Mouse (Mus musculus) lung, embryonic 15.5 days (tissue): ENCODE data around the gene Itga2. TPM values are rescaled to one million over a fixed set of nuclear protein-coding genes. Genes with fewer than 3 reads are reported as not detected.
A peak's percentile ranks its signal among the peaks of the same experiment; 100 is the strongest.

Source experiments
- ATAC-seq: fragments of 200-750 bp; cut with Nextera tagmentation; 2 replicates; pipeline ENCODE4 v1.8.0; 2017; ENCODE audit warnings: moderate number of reproducible peaks, borderline replicate concordance; ENCODE audit not compliant: low FRiP score, low TSS enrichment; ENCODE audit errors: extremely low read depth
- H3K27ac ChIP-seq: fragments of 300-500 bp; sonication (generic); 2 replicates; pipeline ENCODE4 v1.5.1; 2015; ENCODE audit warnings: moderate library complexity, mild to moderate bottlenecking, inconsistent platforms
- H3K27me3 ChIP-seq: fragments of 300-500 bp; sonication (generic); 2 replicates; pipeline ENCODE4 v1.6.1; 2015; ENCODE audit warnings: inconsistent platforms
- H3K36me3 ChIP-seq: fragments of 300-500 bp; sonication (generic); 2 replicates; pipeline ENCODE4 v1.6.1; 2015; ENCODE audit warnings: inconsistent platforms
- H3K4me1 ChIP-seq: fragments of 300-500 bp; sonication (generic); 2 replicates; pipeline ENCODE4 v1.6.1; 2015; ENCODE audit warnings: inconsistent platforms
- H3K4me2 ChIP-seq: fragments of 300-500 bp; sonication (generic); 2 replicates; pipeline ENCODE4 v1.6.1; 2015; ENCODE audit warnings: inconsistent platforms, mild to moderate bottlenecking, moderate library complexity
- H3K4me3 ChIP-seq: fragments of 300-500 bp; sonication (generic); 2 replicates; pipeline ENCODE4 v1.5.1; 2015; ENCODE audit warnings: mild to moderate bottlenecking, inconsistent platforms
- H3K9ac ChIP-seq: fragments of 300-500 bp; sonication (generic); 2 replicates; pipeline ENCODE4 v1.6.1; 2015; ENCODE audit warnings: inconsistent platforms
- H3K9me3 ChIP-seq: fragments of 300-500 bp; sonication (generic); 2 replicates; pipeline ENCODE4 v1.6.1; 2016; ENCODE audit warnings: inconsistent platforms
- WGBS: fragments of 180-500 bp; shearing (Covaris S2); methylation state at CpG from one replicate; pipeline ENCODE4 v1.1.7; 2015; 5-methylcytosine and 5-hydroxymethylcytosine counted together
- polyA plus RNA-seq: library from polyadenylated mRNA; unstranded; fragments of >200 nt; fragmentation: Nextera tagmentation; extraction: Ambion mirVana; gene quantifications from 2 replicates; pipeline ENCODE4 v1.2.1, GENCODE M21; 2015

Gene Itga2
- polyA plus RNA-seq, 1 experiment from 2014 or later, result 9.8 TPM

DNA sequence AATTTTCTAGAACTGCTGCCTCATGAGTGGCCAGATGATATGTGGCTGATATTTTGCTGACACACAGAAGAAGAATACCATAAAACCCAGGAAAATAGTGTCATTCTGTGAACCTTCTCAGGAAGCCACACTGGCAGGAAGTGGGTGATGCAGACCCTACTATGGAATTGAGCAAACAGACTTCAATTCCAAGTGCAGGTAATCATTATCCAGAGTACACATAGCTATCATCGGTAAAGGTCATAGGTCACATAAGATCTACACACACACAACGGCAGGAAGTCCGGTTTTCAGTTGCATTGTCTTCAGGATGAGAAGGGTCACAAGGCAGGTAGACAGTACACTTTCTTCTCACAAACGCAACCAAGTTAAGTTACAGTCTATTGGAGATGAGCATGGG, 16.9 kb downstream of the Itga2 start:
- Histone ChIP-seq H3K9me3 (0 out of 2 replicates have a peak, but pooled peaks cover 2% of the 10 kb centered on the region), H3K27me3 (no peaks in the 10 kb centered on the region), H3K27ac (no peak overlapping the region), H3K36me3 (no peaks in the 10 kb centered on the region), H3K4me2 (no peak overlapping the region), H3K9ac (no peak overlapping the region), H3K4me1 (peaks cover 7% of the 10 kb centered on the region; the same call in 1 of the 2 replicates), H3K4me3 (no peak overlapping the region)
- WGBS, result 39% methylated on average over 4 of the region's 4 CpGs
- no peak for ATAC-seq

- H3K27me3 ChIP-seq, result no peaks in the 10 kb centered on the region
- WGBS, result 61% methylated on average over 4 of the region's 4 CpGs
These were observed 17.3 kb downstream of the Itga2 start for GRCm38 (mm10) chr13:114914559-114914958.

DNA sequence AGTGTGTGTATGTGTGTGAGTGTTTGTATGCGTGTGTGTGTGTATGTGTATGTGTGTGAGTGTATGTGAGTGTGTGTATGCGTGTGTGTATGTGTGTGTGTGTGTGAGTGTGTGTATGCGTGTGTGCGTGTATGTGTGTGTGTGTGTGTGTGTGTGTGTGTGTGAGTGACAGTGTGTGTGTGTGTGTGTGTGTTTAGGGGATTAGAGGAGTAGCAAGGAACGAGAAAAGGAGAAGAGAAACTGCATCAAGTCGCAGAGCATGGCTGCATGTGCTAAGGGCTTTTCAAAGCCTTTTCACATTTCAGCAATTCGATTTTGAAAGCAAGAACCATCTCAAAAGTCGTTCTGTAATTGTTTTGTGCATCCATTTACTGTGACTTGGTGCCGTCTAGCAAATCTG, 21.3 kb downstream of the Itga2 start:
- H3K9ac ChIP-seq, result no peak overlapping the region
- 71% methylated on average over 9 of the region's 9 CpGs for WGBS
- no peak overlapping the region for H3K4me3 ChIP-seq
- no peaks in the 10 kb centered on the region for H3K36me3 ChIP-seq
- no peak overlapping the region for H3K4me2 ChIP-seq
- no peak overlapping the region for H3K27ac ChIP-seq
- no peak for ATAC-seq
- H3K9me3 ChIP-seq, result no peaks in the 10 kb centered on the region
- H3K27me3 ChIP-seq, result no peaks in the 10 kb centered on the region
- peaks cover under 1% of the 10 kb centered on the region; the same call in 1 of the 2 replicates for H3K4me1 ChIP-seq

More at GRCm38 (mm10) chr13:114914559-114914958, 17.3 kb downstream of the Itga2 start:
- Histone ChIP-seq H3K9ac (no peak overlapping the region), H3K4me3 (no peak overlapping the region), H3K36me3 (no peaks in the 10 kb centered on the region), H3K4me2 (no peak overlapping the region), H3K4me1 (peaks cover 7% of the 10 kb centered on the region; the same call in 1 of the 2 replicates), H3K9me3 (no peaks in the 10 kb centered on the region), H3K27ac (no peak overlapping the region)
- no peak for ATAC-seq

GRCm38 (mm10) chr13:114909514-114909913, 22.4 kb downstream of the Itga2 start:
- ATAC-seq, result no peak
- H3K27ac ChIP-seq, result no peak overlapping the region
- no peaks in the 10 kb centered on the region for H3K27me3 ChIP-seq
- H3K9me3 ChIP-seq, result no peaks in the 10 kb centered on the region
- no peak overlapping the region for H3K9ac ChIP-seq
- WGBS, result 87% methylated on average over 5 of the region's 5 CpGs
- H3K4me2 ChIP-seq, result no peak overlapping the region
- no peak overlapping the region for H3K4me3 ChIP-seq
- H3K4me1 ChIP-seq, result no peaks in the 10 kb centered on the region
- H3K36me3 ChIP-seq, result no peaks in the 10 kb centered on the region

GRCm38 (mm10) chr13:114907876-114908275, 24.0 kb downstream of the Itga2 start:
- H3K27me3 ChIP-seq, result no peaks in the 10 kb centered on the region
- no peak overlapping the region for H3K4me2 ChIP-seq
- no peaks in the 10 kb centered on the region for H3K9me3 ChIP-seq
- no peaks in the 10 kb centered on the region for H3K36me3 ChIP-seq
- no peak overlapping the region for H3K9ac ChIP-seq
- H3K4me1 ChIP-seq, result no peaks in the 10 kb centered on the region
- ATAC-seq, result no peak
- H3K4me3 ChIP-seq, result no peak overlapping the region
- WGBS, result 78% methylated on average over 4 of the region's 4 CpGs
- H3K27ac ChIP-seq, result no peak overlapping the region

GRCm38 (mm10) chr13:114896751-114897386, 35.0 kb downstream of the Itga2 start:
- ATAC-seq, result peak; percentile 90
- peak overlapping the region; percentile 70 for H3K27ac ChIP-seq
- H3K9ac ChIP-seq, result no peak overlapping the region
- no peak overlapping the region for H3K4me2 ChIP-seq
- 38% methylated on average over 10 of the region's 10 CpGs for WGBS
- no peaks in the 10 kb centered on the region for H3K36me3 ChIP-seq
- no peak overlapping the region for H3K4me3 ChIP-seq
- no peaks in the 10 kb centered on the region for H3K9me3 ChIP-seq
- peaks cover 15% of the 10 kb centered on the region for H3K4me1 ChIP-seq
- H3K27me3 ChIP-seq, result no peaks in the 10 kb centered on the region

GRCm38 (mm10) chr13:114895896-114896295, 36.0 kb downstream of the Itga2 start:
- no peaks in the 10 kb centered on the region for H3K9me3 ChIP-seq
- ATAC-seq, result peak; percentile 78; the same call in 1 of the 2 replicates
- H3K4me2 ChIP-seq, result no peak overlapping the region
- H3K9ac ChIP-seq, result no peak overlapping the region
- H3K27ac ChIP-seq, result peak overlapping the region; percentile 70
- peaks cover 15% of the 10 kb centered on the region for H3K4me1 ChIP-seq
- no peaks in the 10 kb centered on the region for H3K27me3 ChIP-seq
- no peak overlapping the region for H3K4me3 ChIP-seq
- H3K36me3 ChIP-seq, result no peaks in the 10 kb centered on the region
- WGBS, result 36% methylated on average over 7 of the region's 7 CpGs

- Histone ChIP-seq H3K4me1 (peaks cover 15% of the 10 kb centered on the region), H3K9ac (no peak overlapping the region), H3K36me3 (no peaks in the 10 kb centered on the region), H3K4me3 (no peak overlapping the region), H3K4me2 (no peak overlapping the region), H3K27me3 (no peaks in the 10 kb centered on the region), H3K9me3 (no peaks in the 10 kb centered on the region), H3K27ac (no peak overlapping the region)
- ATAC-seq, result no peak
These were observed 37.2 kb downstream of the Itga2 start for GRCm38 (mm10) chr13:114894718-114895117.

DNA sequence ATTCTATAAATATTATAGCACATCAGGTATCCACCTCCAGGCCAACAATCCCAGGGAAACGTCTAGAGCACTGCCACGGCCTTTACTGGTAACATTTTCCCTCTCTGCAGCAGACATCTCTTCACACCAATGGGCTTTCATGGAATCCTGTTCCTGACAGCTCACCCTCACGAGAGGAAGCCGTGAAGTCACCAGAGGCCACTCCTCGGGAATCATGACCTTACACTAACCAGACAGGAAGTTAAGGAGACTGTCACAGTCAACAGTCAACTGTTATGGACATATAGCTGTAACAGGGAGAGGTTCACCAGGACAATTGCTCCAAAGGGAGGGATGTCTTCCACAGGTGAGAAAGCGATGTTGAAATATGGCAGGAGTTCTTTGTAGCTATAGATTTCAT, 40.2 kb downstream of the Itga2 start:
- Histone ChIP-seq H3K4me2 (no peak overlapping the region), H3K27me3 (no peaks in the 10 kb centered on the region), H3K36me3 (no peaks in the 10 kb centered on the region), H3K9ac (no peak overlapping the region), H3K4me3 (no peak overlapping the region), H3K9me3 (no peaks in the 10 kb centered on the region), H3K27ac (no peak overlapping the region), H3K4me1 (peaks cover 8% of the 10 kb centered on the region; the same call in 1 of the 2 replicates)
- no peak for ATAC-seq
- 39% methylated on average over 6 of the region's 6 CpGs for WGBS

GRCm38 (mm10) chr13:114887695-114888094, 44.2 kb downstream of the Itga2 start:
- Histone ChIP-seq H3K4me3 (no peak overlapping the region), H3K9ac (no peak overlapping the region), H3K4me2 (no peak overlapping the region), H3K27ac (no peak overlapping the region), H3K9me3 (no peaks in the 10 kb centered on the region), H3K27me3 (no peaks in the 10 kb centered on the region), H3K36me3 (no peaks in the 10 kb centered on the region), H3K4me1 (peaks cover 3% of the 10 kb centered on the region; the same call in 1 of the 2 replicates)
- ATAC-seq, result no peak
- 86% methylated on average over 6 of the region's 6 CpGs for WGBS

- peaks cover 3% of the 10 kb centered on the region; the same call in 1 of the 2 replicates for H3K4me1 ChIP-seq
- no peak overlapping the region for H3K4me2 ChIP-seq
- no peaks in the 10 kb centered on the region for H3K9me3 ChIP-seq
- WGBS, result 86% methylated on average over 4 of the region's 4 CpGs
- H3K27me3 ChIP-seq, result no peaks in the 10 kb centered on the region
- H3K9ac ChIP-seq, result no peak overlapping the region
- no peak for ATAC-seq
- no peak overlapping the region for H3K4me3 ChIP-seq
- no peaks in the 10 kb centered on the region for H3K36me3 ChIP-seq
- H3K27ac ChIP-seq, result no peak overlapping the region
These were observed 44.6 kb downstream of the Itga2 start for GRCm38 (mm10) chr13:114887293-114887692.

DNA sequence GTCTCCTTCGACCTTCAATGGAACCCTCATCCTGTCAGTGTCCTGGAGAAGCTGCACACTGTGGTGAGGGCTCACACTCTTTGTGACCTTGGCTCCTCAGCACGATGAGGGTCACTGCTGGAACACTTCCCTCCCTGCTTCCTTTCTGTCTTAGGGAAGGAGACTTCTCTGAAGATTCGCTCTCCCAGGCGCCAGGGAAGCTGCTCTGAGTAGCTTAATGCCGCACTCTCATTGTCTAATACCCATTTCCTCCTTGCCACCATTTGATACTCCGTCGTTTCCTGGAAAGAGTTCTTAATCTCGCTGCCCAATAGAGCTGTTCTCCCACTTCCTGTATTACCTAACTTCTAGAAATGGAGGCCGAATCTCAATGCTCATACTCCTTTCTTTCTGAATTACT, 46.7 kb downstream of the Itga2 start:
- no peaks in the 10 kb centered on the region for H3K27me3 ChIP-seq
- peak overlapping the region; percentile 8; the same call in 1 of the 2 replicates for H3K27ac ChIP-seq
- H3K4me1 ChIP-seq, result no peaks in the 10 kb centered on the region
- H3K4me2 ChIP-seq, result no peak overlapping the region
- no peaks in the 10 kb centered on the region for H3K9me3 ChIP-seq
- H3K4me3 ChIP-seq, result no peak overlapping the region
- ATAC-seq, result no peak
- WGBS, result 52% methylated on average over 9 of the region's 9 CpGs
- no peak overlapping the region for H3K9ac ChIP-seq
- no peaks in the 10 kb centered on the region for H3K36me3 ChIP-seq
